Mouse (Mus musculus) myocyte (in vitro differentiated cells): ENCODE measurements at regions not wholly inside any gene's neighbourhood (a gene's known extent, or its start where the extent isn't known, plus 50 kb on each side); places are given as distances from the start of the nearest gene placed in this dataset.

Source experiments
- H3K27me3 ChIP-seq: one replicate; pipeline ENCODE4 v1.6.1; 2011; ENCODE audit not compliant: control insufficient read depth, insufficient read depth, insufficient read length
- H3K36me3 ChIP-seq: one replicate; pipeline ENCODE4 v1.6.1; 2011; ENCODE audit not compliant: control insufficient read depth, insufficient read depth
- H3K4me2 ChIP-seq: one replicate; pipeline ENCODE4 v1.6.1; 2011; ENCODE audit warnings: low read depth, control low read depth
- H3K4me3 ChIP-seq: one replicate; pipeline ENCODE4 v1.5.1; 2011; ENCODE audit warnings: mild to moderate bottlenecking, control low read depth, moderate library complexity
- H3K79me2 ChIP-seq: one replicate; pipeline ENCODE4 v1.6.1; 2011; ENCODE audit not compliant: control insufficient read depth, insufficient read depth
- H3ac ChIP-seq: one replicate; pipeline ENCODE4 v1.6.1; 2011; ENCODE audit not compliant: control insufficient read depth, insufficient read length
- CEBPB ChIP-seq: IDR thresholded peaks from 2 replicates; pipeline ENCODE4 v1.6.1; 2011; ENCODE audit warnings: mild to moderate bottlenecking, moderate library complexity; ENCODE audit not compliant: poor library complexity, insufficient read depth, severe bottlenecking
- E2F4 ChIP-seq: IDR thresholded peaks from one replicate; pipeline ENCODE4 v1.6.1; 2011; ENCODE audit warnings: mild to moderate bottlenecking, control low read depth, moderate library complexity; ENCODE audit not compliant: insufficient read depth
- MAX ChIP-seq: IDR thresholded peaks from one replicate; pipeline ENCODE4 v1.6.1; 2011; ENCODE audit warnings: low read depth, mild to moderate bottlenecking, control low read depth
- MYOD1 ChIP-seq, 3 experiments: IDR thresholded peaks; one replicate each; pipeline ENCODE4 v1.6.1; 2011; ENCODE audit warnings: control low read depth in 2 of 3, low read depth in 2 of 3, mild to moderate bottlenecking in 2 of 3, moderate library complexity in 1 of 3; ENCODE audit not compliant: insufficient read length in 2 of 3, control insufficient read depth in 1 of 3
- MYOG ChIP-seq, 3 experiments: IDR thresholded peaks; one replicate each; pipeline ENCODE4 v1.6.1; 2011; ENCODE audit warnings: control low read depth in 2 of 3, low read depth in 2 of 3, mild to moderate bottlenecking in 2 of 3; ENCODE audit not compliant: insufficient read length in 2 of 3, control insufficient read depth in 1 of 3, insufficient read depth in 1 of 3
- POLR2A ChIP-seq: IDR thresholded peaks from one replicate; pipeline ENCODE4 v1.6.1; 2011; ENCODE audit warnings: low read depth, mild to moderate bottlenecking, control low read depth, moderate library complexity; ENCODE audit not compliant: insufficient read length
- POLR2AphosphoS2 ChIP-seq: IDR thresholded peaks from one replicate; pipeline ENCODE4 v1.6.1; 2011; ENCODE audit warnings: low read depth, control low read depth; ENCODE audit not compliant: insufficient read length
- REST ChIP-seq: IDR thresholded peaks from one replicate; pipeline ENCODE4 v1.6.1; 2011; ENCODE audit warnings: mild to moderate bottlenecking, control low read depth, moderate library complexity; ENCODE audit not compliant: insufficient read depth, insufficient read length
- SRF ChIP-seq: IDR thresholded peaks from one replicate; pipeline ENCODE4 v1.6.1; 2011; ENCODE audit warnings: low read depth; ENCODE audit not compliant: control insufficient read depth, insufficient read length
- TCF12 ChIP-seq: IDR thresholded peaks from one replicate; pipeline ENCODE4 v1.6.1; 2011; ENCODE audit warnings: mild to moderate bottlenecking, control low read depth; ENCODE audit not compliant: poor library complexity, insufficient read depth, severe bottlenecking
- TCF3 ChIP-seq: IDR thresholded peaks from one replicate; pipeline ENCODE4 v1.6.1; 2011; ENCODE audit warnings: low read depth, control low read depth; ENCODE audit not compliant: insufficient read length
- USF1 ChIP-seq: IDR thresholded peaks from one replicate; pipeline ENCODE4 v1.6.1; 2011; ENCODE audit warnings: low read depth, mild to moderate bottlenecking, control low read depth, moderate library complexity

DNA sequence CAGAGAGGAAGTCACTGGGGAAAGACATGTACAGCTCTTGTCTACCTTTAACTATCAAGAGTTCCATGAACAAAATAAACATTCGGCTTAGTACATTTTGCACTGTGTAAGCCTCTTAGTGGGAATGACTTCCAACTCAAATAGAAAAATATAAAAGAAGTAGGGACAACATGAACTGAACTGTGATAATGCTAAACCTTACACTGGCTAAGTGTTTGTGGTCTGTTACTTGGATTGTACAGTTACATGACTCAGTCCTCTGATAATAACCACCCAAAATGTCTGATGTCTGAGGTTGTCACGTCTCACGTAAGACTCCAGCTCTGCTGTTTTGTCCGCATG is 227.4 kb downstream of the Gm11077 start:
- H3K4me3 ChIP-seq = no peak overlapping the region
- TF ChIP-seq TCF3 (no peak), REST (no peak), POLR2A (no peak), CEBPB (no peak), POLR2AphosphoS2 (no peak), MAX (no peak), E2F4 (no peak), MYOG (IDR thresholded peaks at IDR 0.05; ENCODE audit: control insufficient read depth in 1 of 3, insufficient read depth in 1 of 3, insufficient read length in 2 of 3, low read depth in 2 of 3) (no peak), SRF (no peak), MYOD1 (IDR thresholded peaks at IDR 0.05; ENCODE audit: control insufficient read depth in 1 of 3, insufficient read length in 2 of 3, low read depth in 2 of 3) (no peak), TCF12 (no peak), USF1 (no peak)
- H3ac ChIP-seq = no peak overlapping the region
- no peaks in the 10 kb centered on the region for H3K27me3 ChIP-seq
- no peaks in the 10 kb centered on the region for H3K36me3 ChIP-seq
- H3K4me2 ChIP-seq = peak overlapping the region; percentile 8
- H3K79me2 ChIP-seq = no peaks in the 10 kb centered on the region

DNA sequence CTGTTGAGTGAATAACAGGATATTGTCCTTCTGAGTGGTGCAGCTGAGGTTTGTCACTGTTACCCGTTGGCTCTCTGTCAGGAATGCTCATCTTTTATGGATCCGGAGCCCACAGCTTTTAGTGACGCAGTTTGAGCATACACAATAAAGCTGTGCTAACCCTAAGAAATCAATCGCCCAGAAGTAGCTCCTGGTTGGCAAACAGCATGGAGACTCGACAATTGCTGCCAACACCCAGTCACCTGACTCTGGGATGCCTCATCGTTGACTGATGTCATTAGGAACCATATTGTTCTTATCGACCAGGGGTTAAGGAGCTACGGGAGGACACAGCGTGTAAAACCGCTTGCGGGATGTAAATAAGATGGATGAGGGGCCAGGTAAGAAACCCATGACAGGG is 232.9 kb downstream of the Gm11077 start:
- H3ac ChIP-seq = no peak overlapping the region

DNA sequence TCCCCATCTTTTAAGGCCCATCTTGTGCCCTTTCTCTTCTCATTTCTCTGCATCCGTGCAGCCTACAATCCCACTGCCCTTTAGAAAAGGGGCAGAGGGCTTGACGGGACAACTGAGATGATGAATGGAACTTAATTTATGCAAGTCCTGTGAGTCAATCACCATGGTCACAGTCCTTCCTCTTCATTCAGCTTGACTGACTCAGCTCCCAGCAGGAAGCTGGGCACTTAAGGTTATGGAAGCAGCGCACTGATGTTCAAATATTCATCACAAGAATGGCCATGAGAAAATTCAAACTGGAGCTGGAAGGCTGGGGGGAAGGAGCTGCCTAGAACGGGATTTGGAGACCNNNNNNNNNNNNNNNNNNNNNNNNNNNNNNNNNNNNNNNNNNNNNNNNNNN is 233.5 kb downstream of the Gm11077 start:
- Histone ChIP-seq H3K27me3 (no peaks in the 10 kb centered on the region), H3K4me2 (no peak overlapping the region), H3K4me3 (no peak overlapping the region), H3K36me3 (no peaks in the 10 kb centered on the region), H3K79me2 (no peaks in the 10 kb centered on the region), H3ac (no peak overlapping the region)
- TF ChIP-seq TCF12 (no peak), TCF3 (no peak), CEBPB (no peak), USF1 (no peak), MYOD1 (IDR thresholded peaks at IDR 0.05; ENCODE audit: control insufficient read depth in 1 of 3, insufficient read length in 2 of 3, low read depth in 2 of 3) (no peak), MYOG (IDR thresholded peaks at IDR 0.05; ENCODE audit: control insufficient read depth in 1 of 3, insufficient read depth in 1 of 3, insufficient read length in 2 of 3, low read depth in 2 of 3) (no peak), POLR2A (no peak), SRF (no peak), POLR2AphosphoS2 (no peak)

More for the DNA sequence above, 232.9 kb downstream of the Gm11077 start:
- H3K36me3 ChIP-seq = no peaks in the 10 kb centered on the region
- no peak overlapping the region for H3K4me3 ChIP-seq
- TF ChIP-seq TCF12 (no peak), USF1 (no peak), CEBPB (no peak), POLR2A (no peak), TCF3 (no peak), POLR2AphosphoS2 (no peak)
- no peaks in the 10 kb centered on the region for H3K79me2 ChIP-seq
- no peak overlapping the region for H3K4me2 ChIP-seq
- H3K27me3 ChIP-seq = no peaks in the 10 kb centered on the region

DNA sequence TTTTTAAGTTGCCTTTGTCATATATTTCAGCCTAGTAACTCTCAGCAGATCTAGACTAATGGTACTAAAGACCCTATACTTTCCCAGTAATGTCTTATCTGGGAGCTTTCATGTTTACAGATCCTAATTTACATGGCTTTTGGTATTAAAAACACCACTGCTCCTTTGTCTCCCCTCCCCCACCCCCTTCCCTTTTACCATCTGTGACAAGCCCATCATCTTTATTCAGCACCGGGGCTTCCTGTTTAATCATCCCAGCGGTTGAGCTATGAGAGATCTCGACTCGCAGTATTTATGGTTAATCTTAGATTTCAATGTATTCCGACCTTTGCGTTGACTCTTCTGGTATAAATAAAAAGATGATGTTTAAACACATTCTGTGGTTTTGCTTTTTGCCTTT is 244.6 kb downstream of the Gm11077 start:
- TF ChIP-seq MYOG (IDR thresholded peaks at IDR 0.05; ENCODE audit: control insufficient read depth in 1 of 3, insufficient read depth in 1 of 3, insufficient read length in 2 of 3, low read depth in 2 of 3) (no peak), POLR2A (no peak), MYOD1 (IDR thresholded peaks at IDR 0.05; ENCODE audit: control insufficient read depth in 1 of 3, insufficient read length in 2 of 3, low read depth in 2 of 3) (no peak), CEBPB (no peak), TCF12 (no peak), REST (no peak), E2F4 (no peak), TCF3 (no peak), SRF (no peak), USF1 (no peak), MAX (no peak), POLR2AphosphoS2 (no peak)
- no peak overlapping the region for H3ac ChIP-seq
- no peaks in the 10 kb centered on the region for H3K27me3 ChIP-seq

DNA sequence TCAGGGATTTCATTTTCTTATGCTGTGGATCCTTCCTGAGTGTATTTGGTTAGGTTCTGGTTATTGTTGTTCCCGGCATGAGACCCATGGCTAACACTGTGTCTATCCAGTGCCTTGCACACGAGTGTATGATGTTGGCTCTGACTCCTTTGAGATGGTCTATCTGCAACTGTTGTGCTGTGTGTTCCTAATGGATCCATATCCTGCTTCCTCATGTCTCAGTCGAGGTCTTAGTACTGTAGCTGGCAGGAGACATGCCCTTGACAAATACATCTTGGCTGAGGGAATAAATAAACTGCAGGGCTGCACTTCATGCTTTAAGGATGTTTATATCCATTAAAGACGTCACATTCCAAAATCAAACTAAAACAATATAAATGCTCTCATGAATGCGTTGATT is 247.9 kb downstream of the Gm11077 start:
- H3K79me2 ChIP-seq = no peaks in the 10 kb centered on the region
- H3K4me3 ChIP-seq = no peak overlapping the region
- no peaks in the 10 kb centered on the region for H3K36me3 ChIP-seq
- H3ac ChIP-seq = no peak overlapping the region
- H3K27me3 ChIP-seq = no peaks in the 10 kb centered on the region
- no peak overlapping the region for H3K4me2 ChIP-seq
- no peak for TF ChIP-seq MAX
- no peak for TF ChIP-seq CEBPB
- TF ChIP-seq REST = no peak
- no peak for TF ChIP-seq TCF3
- TF ChIP-seq MYOD1 (IDR thresholded peaks at IDR 0.05; ENCODE audit: control insufficient read depth in 1 of 3, insufficient read length in 2 of 3, low read depth in 2 of 3) = no peak
- TF ChIP-seq E2F4 = no peak
- no peak for TF ChIP-seq MYOG (IDR thresholded peaks at IDR 0.05; ENCODE audit: control insufficient read depth in 1 of 3, insufficient read depth in 1 of 3, insufficient read length in 2 of 3, low read depth in 2 of 3)
- TF ChIP-seq USF1 = no peak
- no peak for TF ChIP-seq POLR2A
- TF ChIP-seq SRF = no peak
- TF ChIP-seq TCF12 = no peak
- TF ChIP-seq POLR2AphosphoS2 = no peak

More for the DNA sequence above, 244.6 kb downstream of the Gm11077 start:
- Histone ChIP-seq H3K4me3 (no peak overlapping the region), H3K36me3 (no peaks in the 10 kb centered on the region), H3K79me2 (no peaks in the 10 kb centered on the region), H3K4me2 (no peak overlapping the region)
